Mouse (Mus musculus) kidney, embryonic 16.5 days (tissue): Measurements from ENCODE around the gene Nelfcd. TPM values are rescaled to one million over a fixed set of nuclear protein-coding genes. Genes with fewer than 3 reads are reported as not detected.

Experiments
- ATAC-seq: fragments of 200-750 bp; cut with Nextera tagmentation; 2 replicates; pipeline ENCODE4 v1.8.0; 2017; ENCODE audit warnings: moderate TSS enrichment; ENCODE audit not compliant: low FRiP score, low TSS enrichment
- H3K27ac ChIP-seq: fragments of 300-500 bp; sonication (generic); 2 replicates; pipeline ENCODE4 v1.5.1; 2014; ENCODE audit warnings: low read length
- H3K27me3 ChIP-seq: fragments of 300-500 bp; sonication (generic); 2 replicates; pipeline ENCODE4 v1.6.1; 2014; ENCODE audit warnings: low read length, control low read depth, mixed read lengths; ENCODE audit not compliant: insufficient read depth
- H3K36me3 ChIP-seq: fragments of 300-500 bp; sonication (generic); 2 replicates; pipeline ENCODE4 v1.6.1; 2014; ENCODE audit warnings: low read length, control low read depth, mixed read lengths; ENCODE audit not compliant: insufficient read depth
- H3K4me1 ChIP-seq: fragments of 300-500 bp; sonication (generic); 2 replicates; pipeline ENCODE4 v1.6.1; 2014; ENCODE audit warnings: low read length, control low read depth, mixed read lengths; ENCODE audit not compliant: insufficient read depth
- H3K4me2 ChIP-seq: fragments of 300-500 bp; sonication (generic); replicated peaks from 2 replicates; pipeline ENCODE4 v1.6.1; 2014; ENCODE audit warnings: low read depth, low read length
- H3K4me3 ChIP-seq: fragments of 300-500 bp; sonication (generic); 2 replicates; pipeline ENCODE4 v1.5.1; 2014; ENCODE audit warnings: mild to moderate bottlenecking, low read length
- H3K9ac ChIP-seq: fragments of 300-500 bp; sonication (generic); replicated peaks from 2 replicates; pipeline ENCODE4 v1.6.1; 2014; ENCODE audit warnings: low read length
- H3K9me3 ChIP-seq: fragments of 300-500 bp; sonication (generic); 2 replicates; pipeline ENCODE4 v1.6.1; 2016; ENCODE audit warnings: low read length, control low read depth
- WGBS: fragments of 180-500 bp; shearing (Covaris S2); extraction: QIAGEN DNeasy Blood & Tissue Kit; methylation state at CpG from one replicate; pipeline ENCODE4 v1.1.7; 2014; 5-methylcytosine and 5-hydroxymethylcytosine counted together
- polyA plus RNA-seq: library from polyadenylated mRNA; unstranded; fragments of >200 nt; fragmentation: Nextera tagmentation; extraction: Ambion mirVana; gene quantifications from 2 replicates; pipeline ENCODE4 v1.2.1, GENCODE M21; 2015

Nelfcd gene
- polyA plus RNA-seq, 1 experiment from 2014 or later, result 132 TPM

- no peaks in the 10 kb centered on the region for H3K27me3 ChIP-seq
- H3K4me3 ChIP-seq, result no peak overlapping the region
- H3K9ac ChIP-seq, result no peak overlapping the region
- H3K4me1 ChIP-seq, result peaks cover 17% of the 10 kb centered on the region
- no peak overlapping the region for H3K27ac ChIP-seq
- 46% methylated on average over 2 of the region's 2 CpGs for WGBS
- no peak for ATAC-seq
- no peaks in the 10 kb centered on the region for H3K9me3 ChIP-seq
- no peaks in the 10 kb centered on the region for H3K36me3 ChIP-seq
- H3K4me2 ChIP-seq, result no peak overlapping the region
Observed at GRCm38 (mm10) chr2:174443046-174443445, 27.4 kb downstream of the Nelfcd start.

GRCm38 (mm10) chr2:174444359-174444758 lies 28.8 kb downstream of the Nelfcd start:
- WGBS, result 85% methylated on average over 7 of the region's 7 CpGs
- no peak for ATAC-seq

GRCm38 (mm10) chr2:174445018-174445417 lies 29.4 kb downstream of the Nelfcd start:
- ATAC-seq, result no peak
- WGBS, result 80% methylated on average over 6 of the region's 6 CpGs
- Histone ChIP-seq H3K9ac (no peak overlapping the region), H3K36me3 (no peaks in the 10 kb centered on the region), H3K4me1 (peaks cover 6% of the 10 kb centered on the region; the same call in 1 of the 2 replicates), H3K4me3 (no peak overlapping the region), H3K4me2 (no peak overlapping the region), H3K27me3 (no peaks in the 10 kb centered on the region), H3K27ac (no peak overlapping the region), H3K9me3 (no peaks in the 10 kb centered on the region)

More at GRCm38 (mm10) chr2:174444359-174444758, 28.8 kb downstream of the Nelfcd start:
- H3K27me3 ChIP-seq, result no peaks in the 10 kb centered on the region
- no peaks in the 10 kb centered on the region for H3K9me3 ChIP-seq
- H3K36me3 ChIP-seq, result no peaks in the 10 kb centered on the region
- H3K4me3 ChIP-seq, result no peak overlapping the region
- peaks cover 6% of the 10 kb centered on the region; the same call in 1 of the 2 replicates for H3K4me1 ChIP-seq
- no peak overlapping the region for H3K27ac ChIP-seq
- no peak overlapping the region for H3K9ac ChIP-seq
- no peak overlapping the region for H3K4me2 ChIP-seq

GRCm38 (mm10) chr2:174446492-174446891 lies 30.9 kb downstream of the Nelfcd start:
- Histone ChIP-seq H3K9ac (no peak overlapping the region), H3K4me2 (no peak overlapping the region), H3K4me1 (peaks cover 6% of the 10 kb centered on the region; the same call in 1 of the 2 replicates), H3K9me3 (no peaks in the 10 kb centered on the region), H3K27me3 (no peaks in the 10 kb centered on the region), H3K36me3 (no peaks in the 10 kb centered on the region), H3K27ac (no peak overlapping the region), H3K4me3 (no peak overlapping the region)
- WGBS, result 53% methylated on average over 7 of the region's 7 CpGs
- no peak for ATAC-seq

- no peaks in the 10 kb centered on the region for H3K9me3 ChIP-seq
- no peak overlapping the region for H3K27ac ChIP-seq
- no peak overlapping the region for H3K4me3 ChIP-seq
- peaks cover 6% of the 10 kb centered on the region; the same call in 1 of the 2 replicates for H3K4me1 ChIP-seq
- no peak overlapping the region for H3K4me2 ChIP-seq
- 70% methylated on average over 8 of the region's 8 CpGs for WGBS
- H3K36me3 ChIP-seq, result no peaks in the 10 kb centered on the region
- H3K9ac ChIP-seq, result no peak overlapping the region
- no peak for ATAC-seq
- H3K27me3 ChIP-seq, result no peaks in the 10 kb centered on the region
Observed at GRCm38 (mm10) chr2:174446905-174447304, 31.3 kb downstream of the Nelfcd start.

- H3K36me3 ChIP-seq, result no peaks in the 10 kb centered on the region
- no peak for ATAC-seq
- H3K4me2 ChIP-seq, result no peak overlapping the region
- no peak overlapping the region for H3K27ac ChIP-seq
- H3K4me3 ChIP-seq, result no peak overlapping the region
- no peaks in the 10 kb centered on the region; the same call in 1 of the 2 replicates for H3K4me1 ChIP-seq
- no peak overlapping the region for H3K9ac ChIP-seq
- H3K27me3 ChIP-seq, result no peaks in the 10 kb centered on the region
- H3K9me3 ChIP-seq, result no peaks in the 10 kb centered on the region
- 85% methylated on average over 4 of the region's 4 CpGs for WGBS
Observed at GRCm38 (mm10) chr2:174448405-174448804, 32.8 kb downstream of the Nelfcd start.

GRCm38 (mm10) chr2:174450353-174450752 lies 34.7 kb downstream of the Nelfcd start, which contains the start of gene Tubb1:
TSS of gene Tubb1 (plus strand) at chr2:174450695.
- Histone ChIP-seq H3K36me3 (no peaks in the 10 kb centered on the region), H3K27me3 (no peaks in the 10 kb centered on the region), H3K4me1 (no peaks in the 10 kb centered on the region; the same call in 1 of the 2 replicates), H3K4me2 (no peak within 1 kb of the TSS), H3K9ac (no peak within 1 kb of the TSS), H3K4me3 (no peak within 1 kb of the TSS), H3K27ac (no peak within 1 kb of the TSS), H3K9me3 (no peaks in the 10 kb centered on the region)
- WGBS, result 73% methylated on average over 4 of the region's 4 CpGs
- no peak for ATAC-seq

GRCm38 (mm10) chr2:174453681-174454080 lies 38.1 kb downstream of the Nelfcd start:
- Histone ChIP-seq H3K27me3 (no peaks in the 10 kb centered on the region), H3K4me2 (no peak overlapping the region), H3K4me3 (no peak overlapping the region), H3K9me3 (no peaks in the 10 kb centered on the region), H3K4me1 (no peaks in the 10 kb centered on the region), H3K36me3 (no peaks in the 10 kb centered on the region), H3K9ac (no peak overlapping the region), H3K27ac (no peak overlapping the region)
- WGBS, result 74% methylated on average over 7 of the region's 7 CpGs
- ATAC-seq, result no peak

- 61% methylated on average over 2 of the region's 2 CpGs for WGBS
Observed at GRCm38 (mm10) chr2:174459365-174459764, 43.8 kb downstream of the Nelfcd start.

GRCm38 (mm10) chr2:174463370-174463769 lies 47.8 kb downstream of the Nelfcd start:
- H3K36me3 ChIP-seq, result peaks cover 47% of the 10 kb centered on the region
- H3K27ac ChIP-seq, result peak overlapping the region; percentile 76
- no peaks in the 10 kb centered on the region for H3K9me3 ChIP-seq
- ATAC-seq, result peak; percentile 53
- 38% methylated on average over 10 of the region's 10 CpGs for WGBS
- H3K27me3 ChIP-seq, result no peaks in the 10 kb centered on the region
- H3K9ac ChIP-seq, result peak overlapping the region; percentile 91
- H3K4me2 ChIP-seq, result peak overlapping the region; percentile 77
- H3K4me1 ChIP-seq, result peaks cover 10% of the 10 kb centered on the region
- H3K4me3 ChIP-seq, result peak overlapping the region; percentile 76

More at GRCm38 (mm10) chr2:174459365-174459764, 43.8 kb downstream of the Nelfcd start:
- H3K9ac ChIP-seq, result no peak overlapping the region
- H3K4me1 ChIP-seq, result peaks cover 10% of the 10 kb centered on the region
- peaks cover 27% of the 10 kb centered on the region for H3K36me3 ChIP-seq
- no peak overlapping the region for H3K4me3 ChIP-seq
- no peak for ATAC-seq
- no peaks in the 10 kb centered on the region for H3K27me3 ChIP-seq
- no peak overlapping the region for H3K4me2 ChIP-seq
- H3K9me3 ChIP-seq, result no peaks in the 10 kb centered on the region
- H3K27ac ChIP-seq, result no peak overlapping the region
